Mouse (Mus musculus) cerebellum, postnatal 36 days (tissue): ENCODE results near the gene Abcd4.

Experiments used
- DNase-seq, 2 experiments: peaks; one replicate each; pipeline ENCODE4 v3.0.0; 2021 to 2022; ENCODE audit warnings: mixed read lengths in 2 of 2

Abcd4 gene

DNA sequence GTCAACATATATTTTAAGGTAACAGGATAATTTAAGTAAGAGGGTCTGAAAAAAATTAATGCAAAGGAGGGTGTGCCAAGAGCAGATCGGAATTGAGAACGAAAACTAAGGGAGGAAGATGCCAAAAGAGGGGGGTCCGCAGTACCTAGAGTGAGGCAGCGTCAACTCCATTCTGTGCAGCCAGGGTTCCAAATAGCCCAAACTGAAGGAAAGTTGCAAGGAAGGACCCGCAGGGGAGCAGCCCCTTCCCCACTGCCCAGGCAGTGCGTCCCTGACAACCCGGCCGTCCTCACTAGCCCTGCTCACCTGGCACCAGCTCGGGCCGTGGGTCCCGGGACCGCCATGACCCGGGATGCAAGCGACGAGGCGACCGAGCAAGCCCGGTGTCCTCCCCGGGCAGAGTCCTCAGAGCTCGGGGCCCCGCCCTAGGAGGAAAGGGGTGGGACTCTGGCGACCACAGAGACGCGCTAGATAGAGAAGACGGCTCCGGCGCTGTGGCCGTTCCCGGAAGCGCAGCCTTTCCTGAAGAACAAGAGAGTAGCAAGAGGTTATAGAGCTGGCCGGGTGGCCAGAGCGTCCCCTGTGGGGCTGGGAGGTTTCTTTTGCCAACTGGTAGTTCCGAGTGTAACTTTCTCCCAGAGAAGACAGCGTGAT, at the start of gene Abcd4:
Gene Abcd4 (minus strand): TSS at position 437 of the 654 bp plus-strand sequence.
- peak; percentile 92 to 94 for DNase-seq

- DNase-seq, result peak; percentile 72 to 74
Measured at GRCm38 (mm10) chr12:84653912-84654311, 36.7 kb upstream of the Abcd4 start.

- DNase-seq, result no peak
Measured at GRCm38 (mm10) chr12:84650234-84650633, 33.0 kb upstream of the Abcd4 start.

DNA sequence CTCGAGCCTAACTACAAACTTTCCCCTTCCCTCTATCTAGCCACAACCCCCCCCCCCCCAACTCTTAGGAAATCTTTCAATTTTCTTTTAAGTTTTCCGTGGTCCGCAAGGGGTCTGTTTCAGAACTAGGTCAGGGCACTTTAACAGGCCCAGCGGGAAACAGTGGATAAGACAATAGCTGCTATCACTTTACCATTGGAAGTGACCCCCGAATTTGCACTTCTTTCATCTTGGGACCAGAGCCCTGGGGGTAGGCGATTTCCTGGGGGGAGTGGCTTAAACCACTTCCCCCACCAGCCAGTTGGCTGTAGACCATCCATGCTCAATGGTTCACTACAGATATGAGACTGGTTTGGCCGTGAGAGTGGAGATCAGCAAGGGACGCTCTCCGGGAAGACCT, 23.4 kb upstream of the Abcd4 start, which contains the start of gene Vrtn:
Gene Vrtn (plus strand): TSS at position 366 of the 400 bp plus-strand sequence.
- DNase-seq, result no peak

DNA sequence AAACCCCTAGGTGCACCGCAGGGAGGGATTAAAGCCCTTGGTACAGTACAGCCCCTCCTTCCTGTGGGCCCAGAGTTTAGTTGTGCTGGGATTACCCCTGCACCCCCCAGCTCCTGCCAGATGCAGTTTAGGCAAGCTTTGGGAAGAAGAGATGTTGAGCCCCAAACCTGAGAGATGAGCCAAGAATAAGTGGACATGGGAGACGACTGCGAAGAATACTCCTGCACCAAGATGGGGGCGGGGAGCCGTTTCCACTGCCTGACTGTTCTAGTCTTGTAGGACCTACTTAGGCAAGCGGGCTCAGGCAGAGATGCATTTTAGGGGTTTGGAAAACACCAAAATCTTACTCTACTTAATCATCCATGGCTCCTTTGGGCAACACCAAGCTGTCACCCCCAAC, 23.0 kb upstream of the Abcd4 start:
- DNase-seq, result no peak

GRCm38 (mm10) chr12:84631867-84632266, 14.7 kb upstream of the Abcd4 start:
- DNase-seq, result no peak

DNA sequence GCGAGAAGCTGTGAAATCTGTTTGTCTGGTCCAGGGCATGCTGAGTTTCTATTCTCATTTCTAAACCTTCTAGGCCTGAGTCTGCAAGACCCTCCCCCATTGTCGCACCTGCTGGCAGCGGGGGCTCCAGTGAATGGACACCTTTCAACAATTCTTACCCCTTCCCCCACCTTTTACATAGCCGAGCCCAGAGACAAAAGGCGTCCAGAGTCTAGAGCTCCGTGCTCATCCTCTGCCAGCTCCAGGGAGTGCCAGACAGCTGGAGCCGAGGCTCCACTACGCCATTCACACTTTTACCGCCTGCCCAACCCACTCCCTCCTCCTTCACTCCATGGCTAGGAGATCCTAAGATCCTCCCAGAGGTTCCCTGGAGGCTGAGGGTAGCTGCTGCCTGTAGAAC, 7.9 kb upstream of the Abcd4 start:
- DNase-seq, result no peak

DNA sequence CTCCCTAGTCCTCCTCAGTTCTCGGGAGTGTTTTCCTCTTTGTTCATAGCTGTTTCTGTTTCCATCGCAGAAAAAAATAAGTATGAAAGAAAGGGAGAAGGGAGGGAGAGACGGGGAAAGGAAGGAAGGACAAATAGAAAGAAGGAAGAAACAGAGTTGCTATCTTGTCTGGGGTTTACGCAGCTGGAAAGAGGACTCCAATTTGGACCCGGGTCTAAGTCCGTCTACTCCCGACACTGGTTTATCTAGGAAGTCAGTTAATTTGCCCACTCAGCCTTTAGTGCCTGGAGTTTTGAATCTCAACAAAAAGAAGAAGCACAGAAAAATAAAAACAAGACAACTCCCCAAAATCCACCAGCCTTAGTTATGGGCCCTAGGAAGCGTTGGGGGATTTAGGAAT, 7.4 kb upstream of the Abcd4 start:
- no peak for DNase-seq

- DNase-seq, result peak in 1 of 2 experiments; percentile 12
Measured at GRCm38 (mm10) chr12:84620975-84621374, 3.8 kb upstream of the Abcd4 start.

DNA sequence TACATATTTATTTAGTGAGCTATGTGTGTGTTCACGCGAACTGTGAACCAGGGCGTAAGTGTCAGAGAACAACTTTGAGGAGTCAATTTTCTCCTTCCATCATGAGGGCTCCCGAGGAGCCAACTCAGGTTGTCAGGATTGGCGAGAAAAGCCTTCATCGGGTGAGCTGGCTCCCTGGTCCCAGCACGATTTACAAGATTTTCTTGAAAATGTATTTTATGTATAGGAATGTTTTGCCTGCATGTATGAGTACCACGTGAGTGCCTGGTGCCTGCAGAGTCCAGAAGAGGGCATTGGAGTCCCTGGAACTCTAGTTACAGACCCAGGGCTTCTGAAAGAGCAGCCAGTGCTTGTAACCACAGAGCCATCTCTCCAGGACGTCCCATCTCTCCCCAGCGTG, 450 bp upstream of the Abcd4 start:
- peak in 1 of 2 experiments; percentile 19 for DNase-seq

DNA sequence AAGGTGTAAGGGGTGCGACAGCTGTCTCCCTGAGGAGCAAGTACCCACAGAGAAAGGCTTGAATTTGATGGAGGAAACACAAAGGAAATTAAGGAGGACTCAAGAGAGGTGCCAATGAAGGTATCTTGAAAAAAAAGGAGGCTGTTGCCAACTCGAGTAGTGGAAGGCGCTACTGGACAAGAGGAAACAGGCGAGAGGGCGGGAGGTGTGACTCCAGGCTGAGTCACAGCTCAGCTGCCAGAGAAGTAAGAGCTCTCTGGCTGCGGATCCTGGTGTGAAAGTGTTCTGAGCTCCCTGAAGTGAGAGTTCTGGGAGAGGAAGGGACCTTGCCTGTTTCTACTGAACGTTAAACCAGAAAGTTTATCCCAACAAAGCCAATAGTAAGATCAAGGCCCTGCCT, 2.7 kb downstream of the Abcd4 start:
- DNase-seq, result no peak

DNA sequence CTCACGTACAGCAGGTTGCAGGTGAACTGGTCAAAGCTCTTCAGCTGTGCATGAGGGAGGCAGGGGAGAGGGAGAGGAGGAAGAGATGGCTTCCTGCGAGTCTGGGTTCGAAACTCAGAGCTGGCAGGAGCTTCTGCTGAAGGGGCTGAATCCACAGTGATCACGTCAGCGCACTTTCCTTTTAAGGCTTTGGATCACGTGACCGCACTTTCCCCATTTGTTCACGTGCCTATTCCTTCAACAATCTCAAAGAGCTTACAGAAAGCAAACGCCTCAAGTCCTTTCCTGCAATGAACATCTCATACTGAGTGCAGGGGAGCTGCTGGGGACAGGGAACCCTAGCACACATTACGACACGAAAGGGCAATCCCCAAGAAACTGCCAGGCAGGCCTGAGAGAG, 3.2 kb downstream of the Abcd4 start:
- no peak for DNase-seq

DNA sequence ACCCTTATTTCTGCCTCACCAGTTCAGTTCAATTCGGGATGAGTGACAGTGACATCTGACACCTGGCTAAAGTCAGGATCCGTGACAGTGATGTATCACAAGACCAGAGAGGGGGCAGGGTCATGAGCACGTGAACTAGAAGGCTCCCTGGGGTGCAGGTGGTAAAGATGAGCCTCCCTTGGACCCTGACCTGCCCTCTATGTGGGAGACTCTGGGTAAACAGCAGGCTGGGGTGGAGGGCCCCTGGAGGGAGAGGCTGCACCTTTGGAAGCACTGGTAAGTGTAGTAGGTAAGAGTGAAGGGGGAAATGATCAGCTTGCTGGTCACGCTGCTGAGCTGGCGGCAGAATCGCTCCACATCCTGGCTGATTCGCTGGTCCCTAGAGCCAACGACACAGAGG, 4.7 kb downstream of the Abcd4 start:
- DNase-seq, result no peak

DNA sequence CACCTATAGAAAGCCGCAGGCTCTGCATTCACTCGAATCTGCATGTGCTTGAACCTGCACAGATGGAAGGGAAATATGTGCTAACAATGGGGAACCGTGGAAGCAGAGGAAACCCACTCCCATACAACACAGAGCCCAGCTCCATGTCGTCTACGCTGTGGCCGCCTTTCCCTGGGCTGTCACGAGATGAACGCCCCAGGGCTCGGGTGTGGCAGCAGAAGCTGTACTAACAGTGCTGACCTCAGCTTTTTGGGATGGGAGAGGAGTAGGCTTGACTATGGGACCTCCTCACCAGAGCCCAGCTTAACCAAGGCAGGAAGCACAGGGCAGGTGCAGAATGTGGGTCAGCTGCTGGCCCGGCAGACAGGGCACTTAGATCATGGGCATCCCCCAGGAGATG, 5.5 kb downstream of the Abcd4 start:
- no peak for DNase-seq

DNA sequence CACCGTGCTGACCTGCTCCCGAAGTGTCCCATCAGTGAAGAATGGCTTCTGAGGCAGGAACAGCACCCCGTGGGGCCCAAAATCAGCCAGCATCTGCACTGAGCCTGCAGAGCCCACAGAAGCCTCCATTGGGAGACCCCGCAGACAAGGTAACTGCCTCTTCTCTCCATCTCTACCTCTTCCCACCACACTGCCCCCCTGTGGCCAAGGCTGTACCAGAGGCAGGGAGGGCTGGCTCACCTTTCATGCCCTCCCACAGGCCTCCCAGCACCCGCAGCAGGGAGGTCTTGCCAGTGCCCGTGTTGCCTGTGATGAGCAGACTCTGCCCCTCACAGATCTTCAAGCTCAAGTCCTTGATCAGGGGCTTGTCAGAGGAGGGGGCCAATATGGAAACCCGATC, 11.4 kb downstream of the Abcd4 start:
- no peak for DNase-seq

- no peak for DNase-seq
Measured at GRCm38 (mm10) chr12:84604001-84604400, 13.2 kb downstream of the Abcd4 start.

- DNase-seq, result no peak
Measured at GRCm38 (mm10) chr12:84598324-84598723, 18.9 kb downstream of the Abcd4 start.

GRCm38 (mm10) chr12:84589825-84590761, 27.1 kb downstream of the Abcd4 start:
- peak; percentile 98 to 99 for DNase-seq

GRCm38 (mm10) chr12:84581285-84581684, 35.9 kb downstream of the Abcd4 start:
- no peak for DNase-seq

- no peak for DNase-seq
Measured at GRCm38 (mm10) chr12:84578440-84578770, 38.8 kb downstream of the Abcd4 start.

DNA sequence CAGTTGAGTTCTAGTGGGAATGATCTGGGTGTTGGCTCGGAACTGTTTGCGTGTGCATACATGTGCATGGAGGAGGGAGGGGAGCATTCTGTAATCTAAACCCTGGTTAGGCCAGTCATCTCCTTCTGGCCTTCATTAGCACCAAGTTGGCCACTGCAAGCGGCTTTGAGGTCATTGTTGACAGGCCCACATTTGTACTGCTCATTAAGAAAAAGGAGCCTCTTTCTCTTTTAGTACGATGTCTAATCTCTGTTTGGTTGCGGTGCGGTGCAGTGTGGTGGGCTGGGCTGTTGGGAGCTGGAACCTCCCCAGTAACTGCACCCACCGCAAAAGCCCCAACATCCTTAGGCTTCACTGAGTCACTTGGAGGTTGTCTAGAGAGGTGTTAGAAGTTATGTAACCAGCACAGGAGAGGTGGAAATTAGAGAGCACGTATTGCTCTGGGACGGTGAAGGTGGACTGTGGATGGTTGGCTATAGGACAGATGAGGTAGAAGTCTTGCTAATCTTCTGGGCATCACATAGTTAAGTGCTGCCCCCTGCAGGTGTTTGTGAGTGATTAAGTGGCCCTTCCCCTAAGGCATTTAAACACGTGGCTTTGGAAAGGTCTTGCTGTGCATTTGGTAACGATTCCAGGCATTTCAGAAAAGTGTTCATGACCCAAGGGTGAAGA, 39.3 kb downstream of the Abcd4 start:
- no peak for DNase-seq

DNA sequence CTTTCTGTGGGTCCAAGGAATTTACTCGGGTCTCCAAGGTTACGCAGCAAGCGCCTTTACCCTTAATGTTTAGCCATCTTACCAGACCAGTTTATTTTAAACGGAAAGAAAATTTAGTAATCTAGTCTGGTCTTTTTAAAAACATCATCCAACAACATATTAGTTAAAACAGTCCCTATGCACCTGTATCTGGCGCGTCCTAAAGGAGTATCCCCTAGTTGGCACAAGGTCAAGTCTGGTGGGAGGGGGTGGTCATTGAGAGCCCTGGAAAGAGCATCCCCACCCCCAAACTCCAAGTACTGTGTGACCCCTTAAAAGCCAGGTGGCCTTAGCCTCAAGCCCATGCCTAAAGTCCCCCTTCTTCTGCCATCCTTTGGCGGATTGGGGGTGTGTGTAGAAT, 44.1 kb downstream of the Abcd4 start:
- no peak for DNase-seq

GRCm38 (mm10) chr12:84572341-84572720, 44.9 kb downstream of the Abcd4 start:
- no peak for DNase-seq
